Mouse (Mus musculus): ENCODE measurements at regions not wholly inside any gene's neighbourhood (a gene's known extent, or its start where the extent isn't known, plus 50 kb on each side); places are given as distances from the start of the nearest gene placed in this dataset.

DNA sequence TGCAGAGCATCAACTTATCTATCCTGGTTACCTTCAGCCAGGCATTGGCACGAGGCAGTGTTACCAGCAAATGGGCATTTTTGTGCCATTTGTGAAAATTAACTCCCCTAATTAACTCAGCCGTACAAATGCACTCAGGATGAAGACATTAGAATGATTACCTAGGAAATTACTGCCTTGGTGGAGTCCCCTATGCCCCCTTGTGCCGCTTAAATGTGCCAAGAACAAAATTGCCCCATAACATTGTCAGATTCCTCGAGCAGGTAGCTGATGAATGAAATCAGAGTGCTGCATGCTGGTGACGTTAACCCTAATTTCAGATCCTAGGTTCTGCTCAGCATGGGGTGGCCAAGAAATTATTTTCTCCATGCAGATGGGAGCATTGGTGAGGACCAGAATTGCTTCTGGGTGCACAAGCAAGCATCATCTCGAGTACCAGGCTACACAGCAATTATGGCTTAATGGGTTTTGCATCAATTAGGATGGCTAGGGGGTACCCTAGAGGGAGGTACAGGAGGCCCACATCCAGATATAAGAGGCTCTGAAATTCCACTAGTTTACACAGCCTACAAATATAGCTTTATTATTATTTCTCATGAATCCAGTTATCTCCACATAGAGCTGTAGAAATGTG, 577.0 kb upstream of the Camk1g start:
- TF ChIP-seq CTCF (IDR thresholded peaks at IDR 0.05; ENCODE audit: borderline replicate concordance, insufficient read depth, low read depth, low read length) (no peak), POLR2A (IDR thresholded peaks at IDR 0.05; ENCODE audit: borderline replicate concordance, insufficient read depth, low read length) (no peak)
